ENCODE assay signal across 15 mouse cellular contexts in genomic region chr17:75268506-75268905, GRCm38 (mm10).
A peak's percentile ranks its signal among the peaks of the same experiment; 100 is the strongest.
DNase-seq lines count a peak whose midpoint lies in the region; ATAC-seq lines count a peak whose summit lies in the region.
"Had no signal": no experiment of that assay in that cellular context is flagged by ENCODE, and none has a peak within 500 bp of the region (broad histone marks: within the 10 kb centered on the region; RNA-seq: fewer than 3 reads in every experiment).

No protein-coding gene starts in this region.

- no peaks in the 10 kb centered on the region for H3K36me3 ChIP-seq in heart, embryonic 15.5 days

- no peak overlapping the region for H3K9ac ChIP-seq in heart, embryonic 15.5 days

- H3K4me2 ChIP-seq in heart, embryonic 15.5 days, result no peak overlapping the region

- H3K9me3 ChIP-seq in heart, embryonic 15.5 days (replicated peaks), result no peaks in the 10 kb centered on the region

- H3K27ac ChIP-seq in heart, embryonic 15.5 days, result peak overlapping the region; percentile 27; the same call in 1 of the 2 replicates

- no peak for DNase-seq in heart, adult 11 months
- peak; percentile 8 to 11 for DNase-seq in kidney, postnatal 36 days
- DNase-seq in kidney, adult 18-20 months, result no peak
- peak; percentile 15 for DNase-seq in A20 (ENCODE audit: low read depth, low spot score)
- peak; percentile 66 for DNase-seq in Muller cell, postnatal 12 days (ENCODE audit: inconsistent ontology term)
- DNase-seq in gastrocnemius, postnatal 4 days (ENCODE audit: low spot score in 2 of 2), result no peak
- DNase-seq: adrenal gland, postnatal 14 days; cerebellum, adult 9-10 months; embryo, embryonic 11 days; gastrocnemius, postnatal 25 days; layer of hippocampus, adult 9-11 months; right cerebral cortex, adult 18-20 months had no signal

- no peak overlapping the region for H3K4me3 ChIP-seq in heart, embryonic 15.5 days
- H3K4me3 ChIP-seq: erythroblast, embryonic 14.5 days had no signal

- H3K4me1 ChIP-seq in heart, embryonic 15.5 days (replicated peaks), result 0 out of 2 replicates have a peak, but pooled peaks cover 3% of the 10 kb centered on the region

- no peaks in the 10 kb centered on the region for H3K27me3 ChIP-seq in heart, embryonic 15.5 days

- no peak for ATAC-seq in heart, embryonic 15.5 days (replicated peaks; ENCODE audit: insufficient number of reproducible peaks, insufficient read depth, low FRiP score, low read depth)
- ATAC-seq: inflammation-experienced regulatory T-cells, adult 6 months had no signal

- WGBS in heart, embryonic 15.5 days, result 69% methylated on average over 4 of the region's 4 CpGs

Comparison
In these comparisons a context has a peak if more than half of its experiments do, and no peak if none do; other contexts are left out.
1. DNase-seq: peak in kidney, postnatal 36 days (2 of 2), A20 (single experiment) and Muller cell, postnatal 12 days (single experiment); none in heart, adult 11 months (single experiment), kidney, adult 18-20 months (single experiment) and gastrocnemius, postnatal 4 days (0 of 2).